In genomic region chr5:93077661-93078323, GRCm38 (mm10) we compare ENCODE assay signal across 23 mouse cellular contexts. TPM values are rescaled to one million over a fixed set of nuclear protein-coding genes. Genes with fewer than 3 reads are reported as not detected.
A peak's percentile ranks its signal among the peaks of the same experiment; 100 is the strongest.
DNase-seq lines count a peak whose midpoint lies in the region; ATAC-seq lines count a peak whose summit lies in the region.
"Had no signal": no experiment of that assay in that cellular context is flagged by ENCODE, and none has a peak within 500 bp of the region (broad histone marks: within the 10 kb centered on the region; RNA-seq: fewer than 3 reads in every experiment).

No protein-coding gene starts in this region.

- DNase-seq in 3T3-L1 (ENCODE audit: low read depth, low spot score) (peak; percentile 59), MEL-GATA-1-ER (ENCODE audit: extremely low read depth, low read depth) (peak; percentile 16)
- DNase-seq in urinary bladder, postnatal 10 days (ENCODE audit: low spot score) = no peak
- no peak for DNase-seq in lung, postnatal 36 days
- no peak for DNase-seq in adrenal gland, postnatal 25 days
- DNase-seq: adrenal gland, adult 8-10 months; adrenal gland, postnatal 36 days; cerebellum, adult 18-20 months; cerebellum, adult 9-10 months; cerebellum, postnatal 14 days; forebrain, postnatal 0 days; gastrocnemius, adult 2 months; gastrocnemius, postnatal 14 days; heart, adult 18-20 months; heart, postnatal 10 days; heart, postnatal 36 days had no signal

- ATAC-seq in common myeloid progenitor, adult 5-6 weeks (replicated peaks; ENCODE audit: low read depth, poor library complexity, severe bottlenecking) = 0 out of 2 replicates have a peak, but pooled peaks have one; percentile 29
- peak; percentile 75 for ATAC-seq in megakaryocyte progenitor cell, adult 5-6 weeks (replicated peaks; ENCODE audit: poor library complexity)
- ATAC-seq: CD4-positive, CD25-positive, alpha-beta regulatory T cell, adult 4 months; forebrain, embryonic 14.5 days; forebrain, postnatal 0 days; hindbrain, embryonic 16.5 days; inflammation-experienced regulatory T-cells, adult 6 months; intestine, embryonic 16.5 days had no signal

RNA-seq across cellular contexts. Expression of gene Sept11, which starts 15.4 kb away (rescaled TPM):
- total RNA-seq in common myeloid progenitor, adult 5-6 weeks (2017) = 66.4 and 67.9 TPM in 2 replicates
- 63.7 and 70.3 TPM in 2 replicates for total RNA-seq in megakaryocyte progenitor cell, adult 5-6 weeks (2015)
- total RNA-seq in megakaryocyte progenitor cell, adult 5-6 weeks (2017) = 63.4 and 69.0 TPM in 2 replicates
- total RNA-seq in adrenal gland, postnatal 25 days (2021) = 39.2 and 39.4 TPM in 2 replicates

RNA-seq across cellular contexts. Expression of gene Sowahb, which starts 33.0 kb away (rescaled TPM):
- total RNA-seq in common myeloid progenitor, adult 5-6 weeks (2017) = not detected in 2 replicates
- total RNA-seq in megakaryocyte progenitor cell, adult 5-6 weeks (2015) = not detected in 2 replicates
- total RNA-seq in megakaryocyte progenitor cell, adult 5-6 weeks (2017) = not detected in 2 replicates
- total RNA-seq in adrenal gland, postnatal 25 days (2021) = not detected in 2 replicates
- total RNA-seq: adrenal gland, postnatal 36 days; gastrocnemius, adult 2 months; gastrocnemius, postnatal 14 days had no signal

Comparison
In these comparisons a context has a peak if more than half of its experiments do, and no peak if none do; other contexts are left out.
1. DNase-seq: peak in 3T3-L1 (single experiment) and MEL-GATA-1-ER (single experiment); none in urinary bladder, postnatal 10 days (single experiment), lung, postnatal 36 days (single experiment) and adrenal gland, postnatal 25 days (single experiment).